Mouse (Mus musculus) urinary bladder, postnatal 36 days (tissue): ENCODE results near the gene Gm3402.
A peak's percentile ranks its signal among the peaks of the same experiment; 100 is the strongest.
"Not testable (repeated sequence)": the region's sequence is repeated elsewhere in the genome, so short reads cannot be mapped to it uniquely, and the experiment has no call there.

Experiments used
- DNase-seq, 2 experiments: peaks; one replicate each; pipeline ENCODE4 v3.0.0; 2022; ENCODE audit warnings: low spot score in 2 of 2, mixed read lengths in 1 of 2

Gm3402 gene

DNA sequence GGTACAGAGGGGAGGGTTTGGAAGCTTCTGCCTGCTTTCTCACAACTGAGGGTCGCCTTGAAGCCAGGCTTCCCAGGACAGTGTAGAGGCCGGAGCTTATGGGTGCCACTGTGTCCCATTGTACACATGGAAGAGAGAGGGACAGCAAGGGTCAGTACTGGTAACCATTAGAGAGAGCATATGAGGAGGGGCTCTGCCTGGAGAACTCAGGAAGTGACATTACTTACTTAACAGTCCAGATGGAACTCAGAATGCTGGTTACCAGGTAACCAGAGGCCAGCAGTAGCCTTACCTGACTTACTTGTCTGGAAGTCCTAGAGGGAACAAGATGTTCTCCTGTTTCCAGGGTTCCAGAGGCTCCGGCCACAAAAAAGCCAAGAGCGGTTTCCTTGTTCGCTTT lies at the start of gene Gm3402:
TSS of gene Gm3402 (plus strand) at position 301 of the 400 bp plus-strand sequence.
- not testable (repeated sequence) for DNase-seq

DNA sequence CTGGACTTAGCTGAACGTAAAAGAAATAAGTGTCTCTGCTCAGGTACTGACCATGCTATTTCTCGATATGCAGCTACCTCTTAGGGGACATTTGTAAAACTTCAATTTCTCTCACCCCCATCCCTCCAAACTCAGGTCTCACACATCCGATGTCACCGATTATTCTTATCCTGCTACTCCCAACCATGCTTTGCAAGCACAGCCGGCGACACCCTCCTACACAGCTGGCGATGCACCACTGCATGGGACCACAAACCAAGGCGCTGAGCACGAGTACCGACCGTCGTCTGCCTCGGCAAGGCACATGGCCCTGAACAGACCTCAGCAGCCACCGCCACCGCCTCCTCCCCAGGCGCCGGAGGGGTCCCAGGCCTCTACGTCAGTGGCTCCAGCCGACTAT lies 47.3 kb upstream of the Gm3402 start:
- DNase-seq: no peak

DNA sequence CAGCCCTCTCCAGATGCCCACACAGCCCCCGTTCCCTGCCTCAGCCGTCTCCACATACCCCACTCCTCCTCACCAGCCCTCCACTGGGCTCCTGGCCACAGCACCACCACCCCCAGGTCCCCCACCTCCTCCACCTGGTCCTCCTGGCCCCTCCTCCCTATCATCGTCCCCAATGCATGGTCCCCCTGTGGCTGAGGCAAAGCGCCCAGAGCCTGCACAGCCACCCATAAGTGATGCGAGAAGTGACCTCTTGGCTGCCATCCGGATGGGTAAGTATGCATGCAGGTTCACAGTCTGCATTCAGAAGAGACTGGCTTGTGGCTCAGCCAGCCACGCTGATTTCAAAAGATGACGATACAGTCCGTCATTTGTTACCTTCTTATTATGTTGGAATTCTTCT lies 45.6 kb upstream of the Gm3402 start:
- DNase-seq: no peak

- no peak for DNase-seq
Measured at GRCm38 (mm10) chr5:146470821-146471220, 43.1 kb upstream of the Gm3402 start.

GRCm38 (mm10) chr5:146471311-146471710 lies 42.6 kb upstream of the Gm3402 start:
- DNase-seq: no peak

- DNase-seq: no peak
Measured at GRCm38 (mm10) chr5:146471821-146472220, 42.1 kb upstream of the Gm3402 start.

DNA sequence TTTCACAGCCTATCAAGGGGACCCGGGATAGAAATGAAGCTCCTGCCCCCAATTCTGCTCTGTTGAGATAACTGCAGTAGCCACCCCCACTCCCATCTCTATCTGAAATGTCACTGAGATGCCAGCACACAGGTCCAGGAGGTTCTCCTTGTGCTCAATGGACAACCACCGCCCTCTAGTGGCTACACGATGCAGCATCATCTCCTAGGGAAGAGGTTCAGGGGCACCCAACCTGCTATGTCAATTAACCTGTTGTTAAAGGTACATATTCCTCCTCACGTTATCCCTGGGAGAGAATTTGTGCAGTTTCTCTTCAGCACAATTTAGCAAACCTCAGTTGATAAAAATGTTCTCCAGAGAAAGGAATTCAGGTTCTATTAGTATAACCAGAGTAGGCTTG lies 34.4 kb upstream of the Gm3402 start:
- DNase-seq: peak; percentile 2 to 16

- DNase-seq: not testable (repeated sequence)
Measured at GRCm38 (mm10) chr5:146481665-146482064, 32.3 kb upstream of the Gm3402 start, which contains the start of gene Gm6408. Gene Gm6408 (plus strand): TSS chr5:146481965.

- DNase-seq: peak in 1 of 2 experiments; percentile 28
Measured at GRCm38 (mm10) chr5:146488959-146489358, 25.0 kb upstream of the Gm3402 start.

GRCm38 (mm10) chr5:146491063-146491462 lies 22.9 kb upstream of the Gm3402 start, which contains the start of gene Gm6370:
Gene Gm6370 (plus strand): TSS chr5:146491363.
- not testable (repeated sequence) for DNase-seq

DNA sequence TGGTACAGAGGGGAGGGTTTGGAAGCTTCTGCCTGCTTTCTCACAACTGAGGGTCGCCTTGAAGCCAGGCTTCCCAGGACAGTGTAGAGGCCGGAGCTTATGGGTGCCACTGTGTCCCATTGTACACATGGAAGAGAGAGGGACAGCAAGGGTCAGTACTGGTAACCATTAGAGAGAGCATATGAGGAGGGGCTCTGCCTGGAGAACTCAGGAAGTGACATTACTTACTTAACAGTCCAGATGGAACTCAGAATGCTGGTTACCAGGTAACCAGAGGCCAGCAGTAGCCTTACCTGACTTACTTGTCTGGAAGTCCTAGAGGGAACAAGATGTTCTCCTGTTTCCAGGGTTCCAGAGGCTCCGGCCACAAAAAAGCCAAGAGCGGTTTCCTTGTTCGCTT lies 11.8 kb upstream of the Gm3402 start, which contains the start of gene 4930449I24Rik:
TSS of gene 4930449I24Rik (plus strand) at position 301 of the 400 bp plus-strand sequence.
- not testable (repeated sequence) for DNase-seq

- DNase-seq: not testable (repeated sequence)
Measured at GRCm38 (mm10) chr5:146525501-146525900, 11.6 kb downstream of the Gm3402 start, which contains the start of gene Gm3404. Gene Gm3404 (plus strand): TSS chr5:146525801.

GRCm38 (mm10) chr5:146537347-146537746 lies 23.4 kb downstream of the Gm3402 start, which contains the start of gene Gm3409:
Gene Gm3409 (plus strand): TSS chr5:146537647.
- DNase-seq: not testable (repeated sequence)

DNA sequence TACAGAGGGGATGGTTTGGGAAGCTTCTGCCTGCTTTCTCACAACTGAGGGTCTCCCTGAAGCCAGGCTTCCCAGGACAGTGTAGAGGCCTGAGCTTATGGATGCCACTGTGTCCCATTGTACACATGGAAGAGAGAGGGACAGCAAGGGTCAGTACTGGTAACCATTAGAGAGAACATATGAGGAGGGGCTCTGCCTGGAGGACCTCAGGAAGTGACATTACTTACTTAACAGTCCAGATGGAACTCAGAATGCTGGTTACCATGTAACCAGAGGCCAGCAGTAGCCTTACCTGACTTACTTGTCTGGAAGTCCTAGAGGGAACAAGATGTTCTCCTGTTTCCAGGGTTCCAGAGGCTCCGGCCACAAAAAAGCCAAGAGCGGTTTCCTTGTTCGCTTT lies 41.9 kb downstream of the Gm3402 start, which contains the start of gene Gm3415:
TSS of gene Gm3415 (plus strand) at position 301 of the 400 bp plus-strand sequence.
- not testable (repeated sequence) for DNase-seq

DNA sequence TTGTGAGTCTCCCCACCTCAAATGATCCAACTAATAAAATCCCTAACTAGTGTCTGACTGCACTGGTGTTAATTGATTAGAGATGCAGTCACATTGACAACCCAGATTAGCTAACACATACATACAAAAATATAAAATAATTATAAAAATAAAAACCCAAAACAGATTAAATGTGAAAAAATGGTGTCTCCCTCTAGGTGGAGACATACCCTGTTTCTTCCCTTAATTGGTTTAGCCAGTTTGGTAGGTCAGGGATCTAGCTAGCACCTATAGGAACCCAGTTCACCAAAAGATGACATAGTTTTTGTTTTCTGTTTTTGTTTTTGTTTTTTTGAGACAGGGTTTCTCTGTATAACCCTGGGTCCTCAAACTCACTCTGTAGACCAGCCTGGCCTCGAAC lies 50.3 kb downstream of the Gm3402 start:
- no peak for DNase-seq
